Mouse (Mus musculus) forebrain, embryonic 11.5 days (tissue): ENCODE data around the gene Abcd3. TPM values are rescaled to one million over a fixed set of nuclear protein-coding genes. Genes with fewer than 3 reads are reported as not detected.

ENCODE experiments used
- ATAC-seq: fragments of 200-750 bp; cut with Nextera tagmentation; replicated peaks from 2 replicates; pipeline ENCODE4 v1.8.0; 2017; ENCODE audit warnings: moderate TSS enrichment; ENCODE audit not compliant: low FRiP score
- DNase-seq: peaks from one replicate; pipeline ENCODE4 v3.0.0-alpha.2; 2017; ENCODE audit warnings: low spot score
- H3K27ac ChIP-seq: fragments of 300-500 bp; sonication (generic); 2 replicates; pipeline ENCODE4 v1.5.1; 2014; ENCODE audit warnings: low read depth, low read length
- H3K27me3 ChIP-seq: fragments of 300-500 bp; sonication (generic); 2 replicates; pipeline ENCODE4 v1.6.1; 2014; ENCODE audit warnings: mild to moderate bottlenecking, low read length, mixed read lengths; ENCODE audit not compliant: control insufficient read depth, insufficient read depth
- H3K36me3 ChIP-seq: fragments of 300-500 bp; sonication (generic); 2 replicates; pipeline ENCODE4 v1.6.1; 2014; ENCODE audit warnings: mild to moderate bottlenecking, low read length, moderate library complexity, mixed read lengths; ENCODE audit not compliant: control insufficient read depth, insufficient read depth
- H3K4me1 ChIP-seq: fragments of 300-500 bp; sonication (generic); replicated peaks from 2 replicates; pipeline ENCODE4 v1.6.1; 2014; ENCODE audit warnings: low read length, mixed read lengths; ENCODE audit not compliant: control insufficient read depth, insufficient read depth
- H3K4me2 ChIP-seq: fragments of 300-500 bp; sonication (generic); 2 replicates; pipeline ENCODE4 v1.6.1; 2014; ENCODE audit warnings: low read depth, mild to moderate bottlenecking, low read length, moderate library complexity, mixed read lengths; ENCODE audit not compliant: severe bottlenecking
- H3K4me3 ChIP-seq: fragments of 300-500 bp; sonication (generic); 2 replicates; pipeline ENCODE4 v1.5.1; 2014; ENCODE audit warnings: low read depth, low read length
- H3K9ac ChIP-seq: fragments of 300-500 bp; sonication (generic); 2 replicates; pipeline ENCODE4 v1.6.1; 2014; ENCODE audit warnings: low read length
- H3K9me3 ChIP-seq: fragments of 300-500 bp; sonication (generic); 2 replicates; pipeline ENCODE4 v1.6.1; 2016; ENCODE audit warnings: low read length, mixed read lengths; ENCODE audit not compliant: control insufficient read depth
- WGBS: fragments of 180-500 bp; shearing (Covaris S2); extraction: QIAGEN DNeasy Blood & Tissue Kit; methylation state at CpG from one replicate; pipeline ENCODE4 v1.1.7; 2014; 5-methylcytosine and 5-hydroxymethylcytosine counted together
- polyA plus RNA-seq: library from polyadenylated mRNA; unstranded; fragments of >200 nt; fragmentation: Nextera tagmentation; extraction: Ambion mirVana; gene quantifications from 2 replicates; pipeline ENCODE4 v1.2.1, GENCODE M21; 2014

Abcd3 gene
- polyA plus RNA-seq, 1 experiment from 2014 or later: 59.0 TPM

DNA sequence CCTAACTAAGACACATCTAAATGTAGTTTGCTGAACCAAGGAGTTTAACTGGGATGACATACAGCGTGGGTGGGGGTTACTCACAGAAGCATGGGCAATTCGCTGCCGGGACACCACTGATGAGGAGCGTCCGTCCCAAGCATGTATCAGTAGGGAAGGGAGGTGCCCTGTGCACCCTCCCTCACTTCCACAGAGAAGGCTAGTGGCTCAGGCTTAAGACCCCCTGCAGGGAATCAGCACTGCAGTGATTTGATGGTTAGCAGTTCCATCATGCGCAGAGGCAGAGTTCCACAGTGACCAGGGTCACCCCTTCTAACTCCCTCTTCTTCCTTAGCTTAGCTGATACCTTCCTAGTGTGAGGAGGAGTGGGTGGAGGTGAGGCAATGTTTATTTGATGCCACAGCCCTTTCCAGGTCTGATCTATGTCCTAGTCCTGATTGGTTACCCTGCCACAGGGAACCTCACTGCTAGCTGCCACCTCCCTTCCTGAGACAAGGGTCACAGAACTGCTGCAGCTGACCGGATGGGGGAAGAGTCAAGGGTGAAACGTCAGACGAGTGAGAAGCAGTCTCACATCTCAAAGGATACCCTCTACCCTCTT lies 76.3 kb downstream of the Abcd3 start:
- Histone ChIP-seq H3K9me3 (no peaks in the 10 kb centered on the region), H3K4me1 (peaks cover 3% of the 10 kb centered on the region; the same call in 1 of the 2 replicates), H3K27ac (no peak overlapping the region), H3K9ac (no peak overlapping the region), H3K27me3 (no peaks in the 10 kb centered on the region), H3K36me3 (no peaks in the 10 kb centered on the region), H3K4me2 (no peak overlapping the region), H3K4me3 (no peak overlapping the region)
- WGBS: 81% methylated on average over 9 of the region's 9 CpGs
- no peak for ATAC-seq
- DNase-seq: no peak

GRCm38 (mm10) chr3:121737901-121738300 lies 77.2 kb downstream of the Abcd3 start:
- no peak overlapping the region for H3K4me3 ChIP-seq
- H3K27me3 ChIP-seq: no peaks in the 10 kb centered on the region
- H3K9ac ChIP-seq: no peak overlapping the region
- H3K36me3 ChIP-seq: no peaks in the 10 kb centered on the region
- H3K4me2 ChIP-seq: no peak overlapping the region
- H3K4me1 ChIP-seq: peaks cover 3% of the 10 kb centered on the region; the same call in 1 of the 2 replicates
- no peaks in the 10 kb centered on the region for H3K9me3 ChIP-seq
- H3K27ac ChIP-seq: no peak overlapping the region
- WGBS: 71% methylated on average over 2 of the region's 2 CpGs
- ATAC-seq (no peak), DNase-seq (no peak)

DNA sequence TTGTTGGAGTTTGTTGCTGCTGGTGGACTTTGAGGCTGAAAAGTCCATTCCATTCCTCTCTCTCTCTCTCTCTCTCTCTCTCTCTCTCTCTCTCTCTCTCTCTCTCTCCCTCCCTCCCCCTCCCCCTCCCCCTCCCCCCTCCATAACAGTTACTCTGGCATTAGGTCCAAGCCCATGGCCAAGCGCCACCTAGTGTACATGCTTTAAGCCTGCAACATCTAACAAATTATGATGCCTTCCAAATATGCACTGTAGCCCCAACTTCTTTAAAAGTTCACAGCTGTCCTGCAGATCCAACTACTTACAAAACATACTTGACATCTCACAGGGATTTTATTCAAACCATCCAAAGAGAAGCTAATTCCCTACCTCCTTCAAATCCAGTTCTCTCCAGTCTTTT lies 77.6 kb downstream of the Abcd3 start:
- no peaks in the 10 kb centered on the region for H3K36me3 ChIP-seq
- no peak overlapping the region for H3K27ac ChIP-seq
- WGBS: 42% methylated on average over 1 of the region's 1 CpGs
- DNase-seq (no peak), ATAC-seq (no peak)
- no peak overlapping the region for H3K4me2 ChIP-seq
- no peak overlapping the region for H3K4me3 ChIP-seq
- no peaks in the 10 kb centered on the region for H3K9me3 ChIP-seq
- peaks cover 3% of the 10 kb centered on the region; the same call in 1 of the 2 replicates for H3K4me1 ChIP-seq
- H3K27me3 ChIP-seq: no peaks in the 10 kb centered on the region
- H3K9ac ChIP-seq: no peak overlapping the region

GRCm38 (mm10) chr3:121736025-121736744 lies 78.9 kb downstream of the Abcd3 start:
- Histone ChIP-seq H3K4me3 (no peak overlapping the region), H3K27me3 (no peaks in the 10 kb centered on the region), H3K9me3 (no peaks in the 10 kb centered on the region), H3K27ac (no peak overlapping the region), H3K4me2 (no peak overlapping the region), H3K9ac (no peak overlapping the region), H3K36me3 (no peaks in the 10 kb centered on the region), H3K4me1 (peaks cover 3% of the 10 kb centered on the region; the same call in 1 of the 2 replicates)
- DNase-seq: peak; percentile 87
- ATAC-seq: peak; percentile 86
- 35% methylated on average over 18 of the region's 18 CpGs for WGBS

GRCm38 (mm10) chr3:121735542-121735941 lies 79.6 kb downstream of the Abcd3 start:
- H3K27ac ChIP-seq: no peak overlapping the region
- no peaks in the 10 kb centered on the region for H3K9me3 ChIP-seq
- WGBS: 75% methylated on average over 7 of the region's 7 CpGs
- H3K4me2 ChIP-seq: no peak overlapping the region
- H3K4me1 ChIP-seq: peaks cover 3% of the 10 kb centered on the region; the same call in 1 of the 2 replicates
- DNase-seq (no peak), ATAC-seq (no peak)
- H3K9ac ChIP-seq: no peak overlapping the region
- no peak overlapping the region for H3K4me3 ChIP-seq
- H3K36me3 ChIP-seq: no peaks in the 10 kb centered on the region
- no peaks in the 10 kb centered on the region for H3K27me3 ChIP-seq

DNA sequence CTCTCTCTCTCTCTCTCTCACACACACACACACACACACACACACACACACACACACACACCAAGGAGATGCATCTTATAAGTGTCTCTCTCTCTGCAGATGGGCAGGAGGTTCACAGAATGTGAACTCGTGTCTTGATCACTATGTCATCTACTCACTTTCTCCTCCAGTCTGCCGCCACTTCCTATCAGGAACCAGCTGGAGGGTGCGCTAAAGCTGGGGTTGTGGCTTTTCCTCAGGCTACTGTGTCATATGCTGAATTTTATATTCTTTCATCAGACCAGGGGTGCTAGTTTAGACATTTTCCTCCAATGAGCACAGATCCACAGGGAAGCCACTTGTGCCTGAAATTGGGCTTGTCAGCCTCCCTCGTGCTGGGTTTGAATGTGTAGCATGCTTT lies 85.4 kb downstream of the Abcd3 start:
- Histone ChIP-seq H3K36me3 (no peaks in the 10 kb centered on the region), H3K9ac (no peak overlapping the region), H3K4me1 (no peaks in the 10 kb centered on the region), H3K4me3 (no peak overlapping the region), H3K4me2 (no peak overlapping the region), H3K9me3 (no peaks in the 10 kb centered on the region), H3K27ac (no peak overlapping the region), H3K27me3 (no peaks in the 10 kb centered on the region)
- ATAC-seq (no peak), DNase-seq (no peak)
- 84% methylated on average over 4 of the region's 4 CpGs for WGBS

DNA sequence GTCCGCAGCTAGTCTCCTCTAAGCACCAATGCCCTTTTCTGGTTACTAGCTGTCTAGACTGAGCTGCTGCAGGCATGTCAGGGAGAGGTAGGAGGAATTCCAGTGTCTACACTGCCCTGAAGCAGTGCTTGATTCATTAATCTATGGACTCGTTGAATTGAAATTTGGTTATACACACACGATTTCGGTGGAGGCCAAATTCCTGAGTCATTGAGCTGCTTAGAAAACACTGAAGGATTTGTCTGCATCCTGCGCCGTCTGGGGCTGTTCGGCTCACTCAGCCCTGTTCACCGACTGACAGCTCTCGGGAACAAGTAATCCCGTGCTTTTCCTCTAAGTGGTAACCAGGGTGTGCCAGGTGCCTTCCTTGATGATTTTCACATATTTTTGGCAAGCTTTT lies 89.5 kb downstream of the Abcd3 start:
- no peaks in the 10 kb centered on the region for H3K36me3 ChIP-seq
- no peak overlapping the region for H3K4me3 ChIP-seq
- no peak overlapping the region for H3K9ac ChIP-seq
- no peak overlapping the region for H3K4me2 ChIP-seq
- H3K9me3 ChIP-seq: no peaks in the 10 kb centered on the region
- H3K27ac ChIP-seq: no peak overlapping the region
- WGBS: 81% methylated on average over 10 of the region's 10 CpGs
- ATAC-seq: no peak
- DNase-seq: no peak
- H3K27me3 ChIP-seq: no peaks in the 10 kb centered on the region; the same call in 1 of the 2 replicates
- H3K4me1 ChIP-seq: peaks cover 16% of the 10 kb centered on the region

GRCm38 (mm10) chr3:121724553-121724952 lies 90.5 kb downstream of the Abcd3 start:
- DNase-seq (no peak), ATAC-seq (no peak)
- H3K27me3 ChIP-seq: no peaks in the 10 kb centered on the region; the same call in 1 of the 2 replicates
- peaks cover 16% of the 10 kb centered on the region for H3K4me1 ChIP-seq
- H3K4me2 ChIP-seq: peak overlapping the region; percentile 68
- H3K36me3 ChIP-seq: no peaks in the 10 kb centered on the region
- peak overlapping the region; percentile 66; the same call in 1 of the 2 replicates for H3K4me3 ChIP-seq
- no peak overlapping the region for H3K9ac ChIP-seq
- H3K27ac ChIP-seq: no peak overlapping the region
- WGBS: 38% methylated on average over 12 of the region's 12 CpGs
- no peaks in the 10 kb centered on the region for H3K9me3 ChIP-seq
